Mouse (Mus musculus): Measurements from ENCODE around the gene Myl12a.

DNA sequence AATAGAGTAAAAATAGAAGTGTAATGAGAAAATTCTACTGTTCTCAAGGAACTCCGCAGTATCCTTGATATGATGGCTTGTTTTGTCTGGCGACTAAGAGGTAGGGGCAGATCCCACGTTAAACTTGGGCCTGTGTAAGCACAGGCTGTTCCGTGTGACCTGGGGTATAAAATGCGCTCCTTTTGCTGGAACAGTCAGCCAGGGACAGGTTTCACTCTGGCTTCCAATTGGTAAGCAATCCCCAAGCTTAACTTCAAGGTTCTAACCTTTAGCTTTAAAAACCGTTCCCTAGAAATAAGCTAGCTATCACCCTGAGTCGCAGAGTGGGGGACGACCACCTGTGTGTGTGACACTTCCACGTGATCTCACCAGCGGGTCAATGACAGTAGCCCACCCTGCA lies 30.0 kb upstream of the Myl12a start:
- TF ChIP-seq CTCF (IDR thresholded peaks at IDR 0.05; ENCODE audit: control insufficient read depth, insufficient read depth, insufficient read length), result no peak
- TF ChIP-seq USF1 (IDR thresholded peaks at IDR 0.05; ENCODE audit: low read depth), result no peak
- no peak for TF ChIP-seq MYOD1 (IDR thresholded peaks at IDR 0.05; ENCODE audit: control insufficient read depth, insufficient read length, low read depth)
- no peak for TF ChIP-seq MYOG (IDR thresholded peaks at IDR 0.05; ENCODE audit: control insufficient read depth, extremely low read depth, insufficient read length)
- no peak for TF ChIP-seq MAX (IDR thresholded peaks at IDR 0.05)
